Mouse (Mus musculus) liver, embryonic 14.5 days (tissue): ENCODE measurements around the gene Drap1. TPM values are rescaled to one million over a fixed set of nuclear protein-coding genes. Genes with fewer than 3 reads are reported as not detected.
"Not testable (repeated sequence)": the region's sequence is repeated elsewhere in the genome, so short reads cannot be mapped to it uniquely, and the experiment has no call there.

Experiments used
- ATAC-seq: fragments of 200-750 bp; cut with Nextera tagmentation; 2 replicates; pipeline ENCODE4 v1.8.0; 2017; ENCODE audit warnings: moderate number of reproducible peaks, mild to moderate bottlenecking, moderate library complexity; ENCODE audit not compliant: insufficient read depth
- DNase-seq, 3 experiments: peaks; one replicate each; pipeline ENCODE4 v3.0.0-alpha.2; 2012 to 2013; ENCODE audit warnings: low read depth in 3 of 3, low spot score in 3 of 3
- H3K27ac ChIP-seq: fragments of 300-500 bp; sonication (generic); 2 replicates; pipeline ENCODE4 v1.5.1; 2014; ENCODE audit warnings: moderate library complexity, mild to moderate bottlenecking, control low read depth, inconsistent platforms
- H3K27me3 ChIP-seq: fragments of 300-500 bp; sonication (generic); 2 replicates; pipeline ENCODE4 v1.6.1; 2014; ENCODE audit warnings: mild to moderate bottlenecking, low read length, moderate library complexity; ENCODE audit not compliant: control insufficient read depth, insufficient read depth
- H3K36me3 ChIP-seq: fragments of 300-500 bp; sonication (generic); replicated peaks from 2 replicates; pipeline ENCODE4 v1.6.1; 2014; ENCODE audit warnings: low read depth; ENCODE audit not compliant: control insufficient read depth, insufficient read depth
- H3K4me1 ChIP-seq, 2 experiments: fragments of 200-500 bp in 1 of 2; fragments of 300-500 bp in 1 of 2; sonication (generic) in 1 of 2; replicated peaks; 2 replicates each; pipeline ENCODE4 v1.6.1; 2012 to 2014; ENCODE audit warnings: antibody characterized with exemption in 1 of 2, inconsistent platforms in 1 of 2, low read length in 1 of 2; ENCODE audit not compliant: control insufficient read depth in 2 of 2, insufficient read depth in 2 of 2
- H3K4me2 ChIP-seq: fragments of 300-500 bp; sonication (generic); 2 replicates; pipeline ENCODE4 v1.6.1; 2014; ENCODE audit warnings: low read depth, mild to moderate bottlenecking, control low read depth, moderate library complexity
- H3K4me3 ChIP-seq, 2 experiments: fragments of 200-500 bp in 1 of 2; fragments of 300-500 bp in 1 of 2; sonication (generic) in 1 of 2; 2 replicates each; pipeline ENCODE4 v1.5.1; 2012 to 2014; ENCODE audit warnings: low read depth in 2 of 2, low read length in 2 of 2, mild to moderate bottlenecking in 2 of 2, control low read depth in 1 of 2, inconsistent platforms in 1 of 2, moderate library complexity in 1 of 2; ENCODE audit not compliant: insufficient read depth in 1 of 2
- H3K9ac ChIP-seq: fragments of 300-500 bp; sonication (generic); replicated peaks from 2 replicates; pipeline ENCODE4 v1.6.1; 2014; ENCODE audit warnings: mild to moderate bottlenecking, control low read depth, moderate library complexity
- H3K9me3 ChIP-seq: fragments of 300-500 bp; sonication (generic); 2 replicates; pipeline ENCODE4 v1.6.1; 2016; ENCODE audit warnings: low read length, mixed read lengths; ENCODE audit not compliant: control insufficient read depth
- CTCF ChIP-seq: IDR thresholded peaks from 2 replicates; pipeline ENCODE4 v1.5.1; 2016; ENCODE audit warnings: antibody characterized with exemption, low read depth, control low read depth
- EP300 ChIP-seq: IDR thresholded peaks from 2 replicates; pipeline ENCODE4 v1.6.1; 2016; ENCODE audit warnings: antibody characterized with exemption, low read depth
- WGBS: fragments of 180-500 bp; shearing (Covaris S2); extraction: QIAGEN DNeasy Blood & Tissue Kit; methylation state at CpG from one replicate; pipeline ENCODE4 v1.1.7; 2014; ENCODE audit not compliant: insufficient replicate concordance; 5-methylcytosine and 5-hydroxymethylcytosine counted together
- polyA plus RNA-seq, 2 experiments: library from polyadenylated mRNA; depleted of rRNA in 1 of 2; stranded (reverse) in 1 of 2; unstranded in 1 of 2; fragments of >200 nt; fragmentation: Nextera tagmentation in 1 of 2; extraction: Ambion mirVana in 1 of 2; gene quantifications; 2 replicates each; pipeline versions ENCODE4 v1.2.1 to v1.2.3; 2012 to 2014

The Drap1 gene
- polyA plus RNA-seq, 2 experiments, result 58.5 to 64.0 TPM

DNA sequence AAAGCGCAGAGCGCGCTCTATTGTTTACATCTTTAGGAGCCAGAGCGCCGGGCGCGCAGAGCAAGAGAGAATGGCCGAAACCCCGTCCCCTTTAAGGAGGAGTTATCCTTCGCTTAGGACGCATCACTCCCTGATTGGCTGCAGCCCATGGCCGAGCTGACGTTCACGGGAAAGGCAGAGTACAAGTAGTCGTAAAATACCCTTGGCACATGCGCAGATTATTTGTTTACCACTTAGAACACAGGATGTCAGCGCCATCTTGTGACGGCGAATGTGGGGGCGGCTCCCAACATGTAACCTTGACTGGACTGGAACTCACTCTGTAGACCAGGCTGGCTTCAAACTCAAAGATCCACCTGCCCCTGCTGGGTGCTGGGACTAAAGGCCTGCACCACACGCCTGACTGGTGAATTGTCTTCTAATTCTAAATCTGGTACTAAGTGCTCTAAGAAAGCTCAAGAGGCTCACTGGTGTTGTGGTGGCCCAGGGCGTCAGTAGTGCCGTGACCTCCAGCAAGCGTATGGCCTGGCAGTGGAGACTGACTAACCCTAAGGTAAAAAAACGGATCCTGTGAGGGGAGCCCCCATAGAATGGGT, 18.1 kb downstream of the Drap1 start:
- Histone ChIP-seq H3K4me1 (peaks cover 0 to 13% of the 10 kb centered on the region in 2 experiments; a peak in 3 of 4 replicates), H3K4me3 (peak overlapping the region; percentile 83), H3K9ac (peak overlapping the region; percentile 98), H3K27ac (peak overlapping the region; percentile 96), H3K4me2 (peak overlapping the region; percentile 82)
- not testable (repeated sequence) for H3K27me3 ChIP-seq, H3K36me3 ChIP-seq, H3K9me3 ChIP-seq
- peak; percentile 81 for ATAC-seq
- 17% methylated on average over 22 of the region's 25 CpGs for WGBS
- peak in 1 of 3 experiments; percentile 55 for DNase-seq
- peak; percentile 7; the same call in 1 of the 2 replicates for TF ChIP-seq CTCF

- Histone ChIP-seq H3K4me2 (peak overlapping the region; percentile 75), H3K36me3 (no peaks in the 10 kb centered on the region), H3K9ac (peak overlapping the region; percentile 83), H3K4me1 (peaks cover 0 to 13% of the 10 kb centered on the region in 2 experiments; a peak in 3 of 4 replicates), H3K4me3 (peak overlapping the region; percentile 57 to 59), H3K27me3 (no peaks in the 10 kb centered on the region), H3K9me3 (no peaks in the 10 kb centered on the region), H3K27ac (peak overlapping the region; percentile 86)
- DNase-seq, result no peak
- TF ChIP-seq CTCF (0 out of 2 replicates have a peak, but pooled peaks have one; percentile 8), EP300 (no peak)
- 15% methylated on average over 7 of the region's 7 CpGs for WGBS
- ATAC-seq, result no peak
Measured at GRCm38 (mm10) chr19:5405924-5406323, 18.9 kb downstream of the Drap1 start.

DNA sequence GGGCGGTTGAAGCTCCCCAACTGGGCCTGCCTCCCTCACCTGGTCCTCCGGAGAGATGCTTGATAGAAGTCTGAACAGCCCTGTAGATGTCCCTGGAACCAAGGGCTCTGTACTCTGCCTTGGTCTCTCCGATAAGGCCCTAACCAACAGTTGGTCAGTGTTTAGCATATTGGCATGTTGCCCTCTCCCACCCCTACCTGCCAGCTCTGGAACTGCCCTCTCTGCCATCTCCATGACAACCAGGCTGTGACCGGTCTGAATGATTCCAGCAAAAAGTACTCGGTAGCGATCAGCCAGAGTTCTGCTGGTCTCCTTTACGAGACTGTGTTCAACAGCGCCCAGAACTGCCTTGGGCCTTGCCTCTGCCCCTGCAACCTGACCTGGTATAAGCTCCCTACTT, 22.5 kb downstream of the Drap1 start, which contains the start of gene Tsga10ip:
Gene Tsga10ip (minus strand): TSS at position 234 of the 400 bp plus-strand sequence.
- DNase-seq (no peak), ATAC-seq (no peak)
- Histone ChIP-seq H3K4me2 (no peak within 1 kb of the TSS), H3K9me3 (no peaks in the 10 kb centered on the region), H3K27ac (no peak within 1 kb of the TSS), H3K9ac (no peak within 1 kb of the TSS), H3K36me3 (no peaks in the 10 kb centered on the region), H3K4me1 (peaks cover 0 to 5% of the 10 kb centered on the region in 2 experiments; a peak in 2 of 4 replicates), H3K27me3 (no peaks in the 10 kb centered on the region), H3K4me3 (no peak within 1 kb of the TSS)
- WGBS, result 72% methylated on average over 8 of the region's 8 CpGs
- TF ChIP-seq CTCF, result no peak
- TF ChIP-seq EP300, result no peak

DNA sequence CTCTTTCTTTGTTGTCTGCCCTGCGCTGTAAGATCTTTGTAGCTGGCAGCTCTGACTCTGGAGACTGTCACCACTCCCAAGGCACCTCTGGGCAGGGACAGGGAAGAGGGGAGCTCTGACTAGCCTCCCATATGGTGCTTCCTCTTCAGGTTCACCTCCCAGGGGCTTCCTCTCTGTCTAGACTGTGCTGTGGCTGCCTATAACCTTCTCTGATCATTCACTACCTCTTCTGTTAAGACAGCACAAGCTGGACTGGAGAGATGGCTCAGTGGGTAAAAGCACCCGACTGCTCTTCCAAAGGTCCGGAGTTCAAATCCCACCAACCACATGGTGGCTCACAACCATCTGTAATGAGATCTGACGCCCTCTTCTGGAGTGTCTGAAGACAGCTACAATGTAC, 23.7 kb downstream of the Drap1 start:
- 56% methylated on average over 4 of the region's 4 CpGs for WGBS
- not testable (repeated sequence) for H3K27ac ChIP-seq, H3K4me2 ChIP-seq, H3K4me3 ChIP-seq, ATAC-seq, H3K36me3 ChIP-seq, H3K9ac ChIP-seq, H3K4me1 ChIP-seq, DNase-seq, H3K9me3 ChIP-seq, H3K27me3 ChIP-seq

- WGBS, result 64% methylated on average over 4 of the region's 4 CpGs
- DNase-seq, result no peak
- H3K4me3 ChIP-seq, result no peak overlapping the region
- ATAC-seq, result no peak
- no peaks in the 10 kb centered on the region for H3K36me3 ChIP-seq
- H3K27me3 ChIP-seq, result no peaks in the 10 kb centered on the region
- TF ChIP-seq CTCF, result no peak
- TF ChIP-seq EP300, result no peak
- H3K27ac ChIP-seq, result no peak overlapping the region
- no peaks in the 10 kb centered on the region for H3K9me3 ChIP-seq
- no peak overlapping the region for H3K9ac ChIP-seq
- H3K4me2 ChIP-seq, result no peak overlapping the region
- peaks cover 0 to under 1% of the 10 kb centered on the region in 2 experiments; a peak in 3 of 4 replicates for H3K4me1 ChIP-seq
Measured at GRCm38 (mm10) chr19:5395371-5395770, 29.4 kb downstream of the Drap1 start.
